Mouse (Mus musculus): ENCODE results near the gene Adcy9. TPM values are rescaled to one million over a fixed set of nuclear protein-coding genes. Genes with fewer than 3 reads are reported as not detected.

Adcy9 gene
- total RNA-seq, 2 experiments from 2014 or later: 30.8 to 35.9 TPM

DNA sequence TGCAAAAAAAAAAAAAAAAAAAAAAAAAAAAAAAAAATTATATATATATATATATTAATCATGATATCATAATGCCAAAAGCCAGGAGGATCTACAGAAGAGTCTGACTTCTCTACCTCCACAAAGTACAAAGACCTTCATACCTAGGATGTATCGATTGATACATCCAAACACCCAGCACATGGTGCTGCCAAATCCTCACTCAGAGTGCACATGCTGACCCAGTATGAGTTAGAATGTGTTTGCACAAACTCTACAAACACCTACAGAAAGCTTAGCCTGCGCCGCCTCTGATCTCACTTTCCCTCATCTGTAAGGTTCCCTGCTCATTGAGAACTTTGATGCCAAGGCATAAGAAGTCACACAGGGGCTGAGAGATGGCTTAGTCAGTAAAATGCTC lies 2.7 kb upstream of the Adcy9 start:
- intact Hi-C loops (cut with DNase I): no loop called here
- DNase-seq (ENCODE audit: extremely low spot score in 1 of 2, low spot score in 2 of 2): no peak

DNA sequence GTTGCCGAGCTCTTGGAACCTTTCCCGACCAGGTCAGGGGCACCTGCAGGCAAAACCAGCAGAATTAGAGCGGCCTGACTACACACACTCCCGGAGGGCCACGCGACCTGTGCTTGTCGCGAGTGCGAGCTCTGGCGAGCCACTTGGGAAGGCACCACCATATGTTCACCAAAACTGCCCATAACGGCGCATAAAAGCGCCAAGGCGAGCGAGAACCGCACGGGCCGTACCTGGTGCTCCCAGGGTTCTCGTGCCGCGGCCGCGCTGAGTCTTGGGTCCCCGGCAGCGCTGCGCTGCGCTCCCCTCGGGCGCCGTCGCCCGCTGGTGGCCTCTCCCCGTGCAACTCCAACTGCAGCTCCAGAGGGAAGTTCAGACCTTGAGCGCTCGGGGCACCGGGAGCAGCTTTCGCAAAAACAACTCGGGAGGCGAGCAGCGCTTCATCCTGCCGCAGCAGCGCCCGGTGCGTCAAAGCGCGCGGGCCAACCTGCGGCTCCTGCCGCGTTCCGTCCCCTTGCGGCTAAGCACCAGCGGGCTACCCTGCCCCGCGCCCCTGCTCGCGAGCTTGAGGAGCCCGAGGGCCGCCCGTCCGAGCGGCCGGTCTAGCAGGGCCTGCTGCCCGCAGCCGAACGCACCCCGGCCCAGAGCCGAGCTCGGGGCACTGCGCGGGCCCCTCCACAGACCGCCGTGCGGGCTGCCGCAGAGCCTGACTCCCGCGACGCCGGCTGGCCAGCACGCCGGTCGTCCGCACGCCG lies 576 bp downstream of the Adcy9 start:
- intact Hi-C loops (cut with DNase I): loop anchor here (5.0 to 10.0 kb wide), 3 partner anchors 53 to 125 kb away; partner anchors contain the start of gene Srl
- DNase-seq (ENCODE audit: extremely low spot score in 1 of 2, low spot score in 2 of 2): peak; percentile 33 to 56

DNA sequence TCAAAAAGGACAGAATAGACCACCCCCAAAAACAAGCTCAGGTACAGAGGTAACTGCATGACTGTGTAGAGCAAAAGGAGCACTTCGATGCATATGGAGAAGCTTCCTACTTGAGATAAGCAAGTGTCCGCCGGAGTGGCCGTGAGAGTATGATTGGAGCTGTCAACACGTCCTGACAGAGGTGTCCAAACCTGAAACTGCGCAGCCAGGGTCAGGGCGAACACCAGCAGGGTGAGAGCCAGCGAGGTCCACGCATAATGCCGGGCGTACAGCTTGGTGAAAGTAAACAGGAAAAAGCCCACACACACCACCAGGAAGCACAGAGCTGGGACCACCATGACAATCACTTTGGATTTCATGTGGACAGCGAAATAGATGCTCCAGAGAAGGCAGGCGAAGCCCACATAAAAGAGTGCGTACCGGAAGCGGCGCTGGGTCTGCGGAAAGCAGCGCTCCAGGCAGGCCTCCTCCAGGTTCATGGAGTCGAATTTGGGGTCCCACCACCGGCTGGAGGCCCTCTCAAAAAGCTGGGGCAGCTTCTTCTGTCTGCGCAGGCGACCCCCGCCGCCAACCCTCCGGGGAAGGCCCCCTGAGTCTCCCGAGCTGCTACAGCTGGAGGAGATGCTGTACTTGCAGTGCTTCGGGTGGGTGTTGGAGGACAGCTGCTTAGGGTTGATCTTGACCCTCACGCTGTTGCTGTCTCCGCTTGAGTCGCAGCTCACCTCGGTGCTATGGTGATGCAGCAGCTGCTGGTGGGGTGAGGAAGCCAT lies 1.3 kb downstream of the Adcy9 start:
- peak in 1 of 2 experiments; percentile 43 for DNase-seq (ENCODE audit: extremely low spot score in 1 of 2, low spot score in 2 of 2)
- intact Hi-C loops (cut with DNase I): loop anchor here (5.0 to 10.0 kb wide), 3 partner anchors 53 to 126 kb away; partner anchors contain the start of gene Srl

DNA sequence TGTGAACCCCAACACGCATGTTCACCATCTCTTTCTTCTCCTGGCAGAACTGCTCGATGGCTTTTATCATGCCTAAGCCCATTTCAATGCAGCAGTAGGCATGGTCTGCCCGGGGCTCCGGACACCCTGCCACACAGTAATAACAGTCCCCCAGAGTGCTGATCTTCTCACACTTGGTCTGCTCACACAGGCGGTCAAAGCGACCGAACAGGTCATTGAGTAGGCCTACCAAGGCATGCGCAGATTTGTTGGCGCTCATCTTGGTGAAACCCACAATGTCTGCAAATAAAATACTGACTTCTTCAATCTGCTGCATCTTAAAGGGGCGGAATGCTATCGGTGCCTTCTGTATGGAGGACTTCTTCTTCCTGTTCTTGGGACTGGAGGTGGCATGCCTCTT lies 2.2 kb downstream of the Adcy9 start:
- intact Hi-C loops (cut with DNase I): loop anchor here (5.0 to 10.0 kb wide), 3 partner anchors 54 to 127 kb away; partner anchors contain the start of gene Srl
- no peak for DNase-seq (ENCODE audit: extremely low spot score in 1 of 2, low spot score in 2 of 2)

DNA sequence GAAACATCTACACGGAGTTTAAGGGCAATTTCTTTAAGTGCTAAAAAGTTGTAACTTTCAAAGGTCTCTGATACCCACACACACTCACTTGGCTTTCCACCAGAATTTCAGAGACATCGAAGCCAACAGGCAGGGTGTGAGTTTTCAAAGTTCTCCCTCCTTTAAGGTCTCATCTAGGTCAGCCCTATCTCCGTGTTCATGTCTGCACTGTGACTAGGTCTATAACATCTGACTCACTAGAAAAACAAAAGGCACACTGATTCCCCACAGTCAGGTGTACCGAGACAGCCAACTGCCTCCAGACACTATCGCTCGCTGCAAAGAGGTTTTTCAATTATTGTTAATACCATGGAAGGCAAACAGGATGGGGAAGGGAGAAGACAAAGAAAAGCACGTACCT lies 2.8 kb downstream of the Adcy9 start:
- no peak for DNase-seq (ENCODE audit: extremely low spot score in 1 of 2, low spot score in 2 of 2)
- intact Hi-C loops (cut with DNase I): loop anchor here (5.0 to 10.0 kb wide), 3 partner anchors 55 to 127 kb away; partner anchors contain the start of gene Srl

DNA sequence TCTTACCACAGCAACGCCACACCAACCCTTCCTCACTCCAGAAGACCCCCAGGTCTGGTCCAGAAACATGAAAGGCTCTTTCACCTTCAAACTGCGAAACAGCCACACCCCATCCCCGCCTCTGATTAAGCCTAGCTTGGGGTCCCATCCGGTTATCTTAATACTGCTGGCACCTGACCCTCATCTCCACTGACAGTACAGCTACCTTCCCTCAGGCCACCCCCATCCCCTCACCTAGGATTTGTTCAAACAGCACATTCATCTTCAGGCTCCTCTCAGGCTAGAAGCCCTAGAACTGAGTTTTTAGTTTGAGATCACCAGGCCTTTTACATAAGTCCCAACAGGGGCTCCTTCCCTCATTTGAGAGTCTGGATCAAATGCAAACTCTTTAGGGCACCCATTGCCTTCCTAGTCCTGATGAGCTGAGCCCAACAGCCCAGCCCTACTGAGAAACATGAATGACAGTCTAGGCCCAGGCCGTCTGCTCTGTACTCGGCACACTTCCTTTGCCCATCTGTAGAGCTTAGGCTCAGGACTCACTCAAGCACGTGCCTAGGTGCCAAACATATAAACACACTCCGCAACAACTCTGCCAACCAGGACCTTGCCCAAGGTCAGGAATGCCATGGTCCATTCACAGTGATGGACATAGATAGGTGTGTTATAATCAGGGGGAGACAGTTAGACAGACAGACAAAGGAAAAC lies 5.3 kb downstream of the Adcy9 start:
- intact Hi-C loops (cut with DNase I): loop anchor here (5.0 to 10.0 kb wide), 3 partner anchors 57 to 130 kb away; partner anchors contain the start of gene Srl
- no peak for DNase-seq (ENCODE audit: extremely low spot score in 1 of 2, low spot score in 2 of 2)

DNA sequence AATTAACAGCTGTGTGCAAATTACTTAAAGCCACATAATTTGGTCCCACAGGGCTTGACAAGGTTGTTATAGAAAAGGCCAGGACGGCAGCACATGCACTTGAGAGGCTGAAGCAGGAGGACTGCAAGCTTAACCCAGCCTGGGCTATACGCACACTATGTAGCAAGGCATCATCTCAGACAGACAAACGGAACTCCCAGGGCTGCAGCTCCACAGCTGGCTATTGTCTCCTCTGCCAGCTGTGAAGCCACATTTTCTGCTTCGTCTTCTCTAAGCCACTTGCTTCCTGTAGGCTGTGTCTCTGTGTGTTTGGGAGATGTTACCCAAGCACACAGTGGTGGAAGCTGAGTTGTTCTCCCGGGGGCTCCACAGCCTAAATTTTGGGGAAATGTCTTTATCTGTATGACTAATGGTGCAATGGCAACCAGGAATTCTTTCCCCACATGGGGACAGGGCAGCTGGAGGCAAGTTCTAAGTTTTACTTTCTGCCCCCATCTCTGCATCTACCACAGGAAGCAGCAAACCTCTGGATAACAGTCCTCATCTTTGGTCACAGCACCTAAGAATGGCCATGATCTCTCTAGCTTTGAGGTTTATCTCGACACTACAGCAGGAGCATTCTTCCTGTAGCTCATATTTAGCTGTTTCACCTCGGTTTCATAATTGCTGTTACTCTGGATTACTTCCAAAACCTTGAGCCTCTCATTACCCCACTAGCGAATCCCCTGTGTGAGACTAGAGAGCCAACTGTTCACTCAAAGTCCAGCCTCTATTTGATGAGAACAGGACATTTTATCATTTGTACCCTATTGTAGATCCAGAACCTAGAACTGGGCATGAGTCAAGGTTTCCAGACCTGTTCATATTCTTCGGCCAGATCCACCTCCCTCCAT lies 6.1 kb downstream of the Adcy9 start:
- no peak for DNase-seq (ENCODE audit: extremely low spot score in 1 of 2, low spot score in 2 of 2)
- intact Hi-C loops (cut with DNase I): loop anchor here (10.0 kb wide), 1 partner anchor 131 kb away; the partner anchor contains the start of gene Srl

DNA sequence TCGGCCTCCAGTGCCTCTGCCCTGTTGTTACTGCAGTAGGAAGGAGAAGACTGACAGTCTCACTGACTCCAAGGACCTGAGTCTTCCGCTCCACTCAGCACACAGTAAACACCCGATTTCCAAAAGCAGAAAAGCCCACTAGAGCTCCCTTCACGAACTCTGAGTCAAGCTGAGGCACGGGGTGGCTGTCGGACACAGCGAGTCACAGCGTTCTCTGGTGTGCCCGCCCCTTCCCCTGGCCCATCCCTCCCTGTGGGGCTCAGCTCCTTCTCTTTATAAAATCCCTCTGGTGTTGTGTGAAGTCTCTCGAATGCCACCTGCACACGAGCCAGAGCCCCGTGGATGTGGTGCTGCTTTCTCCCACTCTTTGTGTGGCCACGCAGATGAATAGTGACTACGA lies 7.0 kb downstream of the Adcy9 start:
- DNase-seq (ENCODE audit: extremely low spot score in 1 of 2, low spot score in 2 of 2): no peak
- intact Hi-C loops (cut with DNase I): loop anchor here (10.0 kb wide), 1 partner anchor 132 kb away; the partner anchor contains the start of gene Srl

DNA sequence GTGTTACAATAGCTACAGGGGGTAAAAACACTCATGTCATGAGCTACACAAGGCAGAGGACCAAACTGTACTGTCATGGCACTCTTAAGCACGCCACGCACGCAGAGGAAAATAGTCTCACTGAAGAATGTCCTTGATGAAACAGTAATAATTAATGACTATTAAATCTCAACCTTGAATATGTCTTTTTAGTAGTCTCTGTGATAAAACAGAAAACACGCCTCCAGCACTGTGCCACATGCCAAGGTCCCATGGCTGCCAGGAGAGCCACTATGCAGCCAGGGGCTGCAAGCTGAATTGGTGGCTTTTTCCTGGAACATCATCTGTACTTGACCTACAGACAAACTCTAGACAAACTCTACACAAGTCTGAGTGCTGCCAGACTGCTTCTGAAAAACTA lies 8.0 kb downstream of the Adcy9 start:
- DNase-seq (ENCODE audit: extremely low spot score in 1 of 2, low spot score in 2 of 2): no peak
- intact Hi-C loops (cut with DNase I): loop anchor here (10.0 kb wide), 1 partner anchor 133 kb away; the partner anchor contains the start of gene Srl

DNA sequence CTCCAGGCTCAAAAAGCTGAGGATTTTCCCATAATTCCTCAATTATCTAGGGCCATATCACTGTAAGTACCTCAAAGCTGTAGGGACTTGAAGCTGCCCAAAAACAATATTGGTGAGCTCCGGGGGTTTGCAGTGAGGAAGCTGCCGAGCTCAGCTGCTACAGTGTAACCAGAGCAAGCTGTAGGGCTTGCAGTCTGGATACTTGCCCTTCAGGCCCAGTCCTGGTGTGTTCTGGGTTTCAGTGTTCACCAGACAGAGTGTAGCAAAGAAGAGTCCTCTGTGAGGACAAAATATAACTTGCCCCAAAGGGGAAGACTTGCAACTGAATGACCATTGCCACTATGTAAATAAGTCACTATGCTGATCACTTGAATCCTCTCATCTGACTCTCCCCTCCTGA lies 9.0 kb downstream of the Adcy9 start:
- intact Hi-C loops (cut with DNase I): loop anchor here (10.0 kb wide), 1 partner anchor 134 kb away; the partner anchor contains the start of gene Srl
- DNase-seq (ENCODE audit: extremely low spot score in 1 of 2, low spot score in 2 of 2): no peak

DNA sequence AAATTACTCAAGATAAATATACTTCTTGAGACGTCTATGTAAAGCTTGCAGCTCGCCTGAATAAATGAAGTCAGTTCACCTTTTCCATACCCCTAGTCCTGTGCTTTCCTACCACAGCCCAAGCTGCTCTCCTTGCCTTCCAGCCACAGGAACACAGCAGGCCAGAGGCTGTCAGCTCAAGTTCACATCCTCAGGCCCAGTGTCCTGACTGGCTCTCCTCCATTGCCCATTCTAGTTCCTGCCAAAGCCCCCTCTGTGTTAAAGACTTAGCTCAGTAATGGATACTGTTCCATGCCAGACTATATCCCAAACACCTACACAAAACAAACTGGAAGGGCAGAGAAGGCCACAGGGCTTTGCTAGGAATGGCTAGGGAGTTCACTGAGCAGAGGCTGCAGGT lies 12.8 kb downstream of the Adcy9 start:
- intact Hi-C loops (cut with DNase I): no loop called here
- DNase-seq (ENCODE audit: extremely low spot score in 1 of 2, low spot score in 2 of 2): no peak

DNA sequence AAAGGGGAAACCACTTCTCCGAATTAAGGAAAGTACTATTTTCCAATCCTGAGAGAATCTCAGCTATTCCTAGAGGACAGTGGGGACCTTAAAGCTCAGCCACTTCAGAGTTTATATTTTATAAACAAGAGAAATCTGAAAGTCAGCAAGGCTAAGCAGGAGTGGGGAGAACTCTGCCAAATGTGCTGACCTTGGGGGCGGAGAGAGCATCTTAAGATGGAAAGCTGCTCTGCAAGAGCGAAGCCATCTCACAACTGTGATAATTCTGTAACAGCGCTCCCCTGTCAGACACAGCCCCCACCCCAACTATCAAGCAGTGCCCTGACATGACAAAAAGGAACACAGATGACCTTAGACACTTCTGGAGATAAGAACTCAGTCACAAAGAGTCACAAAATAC lies 13.6 kb downstream of the Adcy9 start:
- intact Hi-C loops (cut with DNase I): no loop called here
- DNase-seq (ENCODE audit: extremely low spot score in 1 of 2, low spot score in 2 of 2): no peak

DNA sequence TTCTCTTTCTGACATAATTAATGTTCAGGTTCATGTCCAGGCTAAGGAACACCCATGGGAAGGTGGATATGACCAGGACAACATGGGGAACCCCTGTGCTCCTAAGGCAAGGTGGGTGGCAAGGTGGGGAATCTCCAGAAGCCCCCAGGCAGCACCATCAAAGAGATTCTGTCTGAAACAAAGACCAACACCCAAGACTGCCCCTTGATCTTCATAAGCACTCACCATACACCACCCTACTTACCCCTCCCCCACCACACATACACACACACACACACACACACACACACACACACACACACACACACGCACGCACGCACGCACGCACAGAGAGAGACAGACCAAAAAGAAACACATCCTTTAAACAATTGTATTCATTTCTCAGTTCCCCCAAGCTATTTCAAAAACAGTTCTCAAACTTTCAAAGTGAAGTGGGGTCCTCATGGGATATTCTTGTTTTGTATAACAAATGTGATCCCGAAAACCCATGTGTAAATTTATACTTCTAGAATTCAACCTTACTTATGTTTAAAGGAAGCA lies 14.2 kb downstream of the Adcy9 start:
- intact Hi-C loops (cut with DNase I): no loop called here
- no peak for DNase-seq (ENCODE audit: extremely low spot score in 1 of 2, low spot score in 2 of 2)

DNA sequence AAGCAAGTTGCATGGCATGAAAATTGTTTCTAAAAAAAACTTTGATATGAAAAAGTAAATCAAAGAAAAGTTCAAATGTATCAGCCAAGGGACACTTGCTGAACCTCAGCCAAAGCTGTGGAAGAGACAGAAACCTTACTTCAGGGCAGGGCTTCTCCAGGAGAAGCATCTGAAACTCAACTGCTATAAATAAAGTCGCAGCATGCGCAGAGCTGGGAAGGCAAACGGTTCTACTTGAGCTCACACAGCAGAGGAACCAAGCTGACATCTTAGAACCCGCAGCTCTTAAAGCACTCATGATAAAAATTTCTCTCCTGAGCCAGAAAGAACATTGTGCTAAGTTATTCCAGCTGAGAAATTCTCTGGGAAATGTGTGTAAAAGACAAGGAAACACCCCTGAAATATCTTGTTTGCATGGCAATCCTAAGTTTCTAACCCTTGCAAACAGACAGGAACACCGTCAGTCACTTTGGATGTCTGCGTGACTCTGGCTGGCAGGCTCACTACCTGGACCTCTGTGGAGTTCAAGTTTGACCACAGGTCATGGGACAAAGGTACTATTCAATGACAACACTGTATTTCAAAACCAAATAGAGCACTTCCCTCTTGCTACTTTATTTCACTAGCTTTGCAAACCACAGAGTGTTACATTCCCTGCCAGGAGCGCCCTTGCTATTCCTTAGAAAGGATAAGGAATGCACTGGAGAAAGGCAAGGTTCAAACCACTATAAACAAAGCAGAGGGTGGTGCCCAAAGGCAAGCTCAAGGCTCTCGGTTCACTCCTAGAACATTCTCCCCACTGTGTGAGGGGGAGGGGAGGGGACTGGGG lies 15.2 kb downstream of the Adcy9 start:
- DNase-seq (ENCODE audit: extremely low spot score in 1 of 2, low spot score in 2 of 2): no peak
- intact Hi-C loops (cut with DNase I): no loop called here

DNA sequence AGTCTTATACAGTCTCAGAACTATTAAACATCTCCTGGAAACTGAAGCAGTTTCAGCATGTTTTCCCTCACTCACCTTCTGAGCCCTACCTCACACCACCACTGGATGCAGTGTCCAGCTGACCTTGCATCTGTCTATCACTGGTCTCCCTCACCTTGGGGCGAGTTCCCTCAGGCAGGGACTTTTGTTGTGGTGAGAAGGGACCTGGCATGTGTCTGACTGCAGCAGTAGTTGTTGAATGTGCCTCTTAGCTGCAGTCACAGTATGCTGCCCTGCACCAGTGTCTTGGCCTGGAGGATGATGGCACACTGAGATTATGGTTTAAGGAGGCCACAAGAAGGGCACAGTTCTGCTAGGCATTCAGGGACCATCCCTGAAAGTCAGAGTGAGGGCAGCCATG lies 19.2 kb downstream of the Adcy9 start:
- no peak for DNase-seq (ENCODE audit: extremely low spot score in 1 of 2, low spot score in 2 of 2)
- intact Hi-C loops (cut with DNase I): no loop called here

DNA sequence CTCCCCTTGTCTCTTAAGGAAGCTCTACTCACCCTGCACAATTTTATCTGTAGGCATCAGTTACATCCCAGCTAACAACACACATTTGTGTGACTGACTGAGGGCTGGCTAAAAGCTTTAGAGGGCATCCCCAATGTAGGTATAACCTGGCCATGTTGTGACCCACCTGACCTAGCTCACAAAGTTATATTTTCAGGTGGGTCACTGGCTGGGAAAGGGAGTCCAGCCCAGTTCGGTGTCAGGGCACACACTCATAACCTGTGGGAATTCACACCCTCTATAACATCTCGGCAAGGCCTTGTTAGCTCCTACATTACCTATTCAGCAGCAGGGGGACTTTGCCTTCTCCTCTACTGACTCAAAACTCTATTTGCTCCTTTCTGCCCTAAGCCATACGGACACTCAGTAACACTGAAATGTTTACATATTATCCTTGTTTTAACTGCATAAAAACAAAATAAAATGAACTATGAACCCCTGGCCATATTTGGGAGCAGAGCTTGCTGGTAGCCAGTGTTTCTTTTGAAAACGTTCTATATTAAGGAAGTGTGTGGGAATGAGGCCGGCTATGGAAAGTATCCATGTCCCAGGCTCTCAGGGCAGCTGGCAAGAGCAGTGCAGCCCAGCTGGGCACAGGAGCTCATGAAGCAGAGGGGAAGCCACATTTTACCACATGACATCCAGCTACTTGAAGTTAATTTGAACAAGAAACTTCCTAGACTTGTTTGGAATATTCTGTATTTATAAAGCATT lies 20.7 kb downstream of the Adcy9 start:
- intact Hi-C loops (cut with DNase I): no loop called here
- no peak for DNase-seq (ENCODE audit: extremely low spot score in 1 of 2, low spot score in 2 of 2)
